Mouse (Mus musculus): Measurements from ENCODE around the gene Pacsin2. TPM values are rescaled to one million over a fixed set of nuclear protein-coding genes. Genes with fewer than 3 reads are reported as not detected.

Pacsin2 gene
- polyA plus RNA-seq, 1 experiment from 2014 or later: 42.5 TPM

DNA sequence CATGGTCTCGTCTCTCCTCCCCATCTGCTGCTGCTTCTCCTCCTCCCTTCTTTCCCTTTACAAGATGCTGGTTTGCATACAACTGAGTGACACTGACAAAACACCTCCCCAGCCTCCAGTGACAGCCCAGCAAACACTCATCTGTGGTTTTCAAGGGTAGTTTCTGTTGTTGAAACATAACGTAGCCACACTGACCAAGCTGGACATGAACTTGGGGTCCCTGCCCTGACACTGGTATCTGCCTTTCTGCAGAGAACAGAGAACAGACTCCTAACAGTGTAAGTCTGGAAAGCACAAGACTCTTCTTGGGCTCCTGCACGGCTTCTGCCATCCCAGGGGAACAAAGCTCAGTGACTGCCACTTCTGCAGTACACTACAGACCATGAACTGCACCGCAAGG lies 29.7 kb downstream of the Pacsin2 start:
- no peak overlapping the region for H3K9ac ChIP-seq (ENCODE audit: low read length)
- H3K4me3 ChIP-seq (ENCODE audit: low read depth, low read length): no peak overlapping the region
- ATAC-seq (ENCODE audit: low FRiP score, low TSS enrichment): no peak
- 0 out of 2 replicates have a peak, but pooled peaks cover 6% of the 10 kb centered on the region for H3K4me1 ChIP-seq (replicated peaks; ENCODE audit: control insufficient read depth, insufficient read depth)
- WGBS: 75% methylated on average over 4 of the region's 4 CpGs
- no peak overlapping the region for H3K4me2 ChIP-seq (replicated peaks; ENCODE audit: low read depth)
- TF ChIP-seq CTCF (IDR thresholded peaks at IDR 0.05; ENCODE audit: low read depth) (no peak), EP300 (optimal IDR thresholded peaks at IDR 0.05) (no peak)
- no peak for DNase-seq (ENCODE audit: low spot score)
- H3K36me3 ChIP-seq (ENCODE audit: control insufficient read depth, insufficient read depth, low read length): no peaks in the 10 kb centered on the region
- peak overlapping the region; percentile 63; the same call in 1 of the 2 replicates for H3K27ac ChIP-seq (replicated peaks)
- no peaks in the 10 kb centered on the region for H3K27me3 ChIP-seq (ENCODE audit: control insufficient read depth, insufficient read depth, low read length)
- H3K9me3 ChIP-seq (ENCODE audit: control insufficient read depth, low read length): no peaks in the 10 kb centered on the region

DNA sequence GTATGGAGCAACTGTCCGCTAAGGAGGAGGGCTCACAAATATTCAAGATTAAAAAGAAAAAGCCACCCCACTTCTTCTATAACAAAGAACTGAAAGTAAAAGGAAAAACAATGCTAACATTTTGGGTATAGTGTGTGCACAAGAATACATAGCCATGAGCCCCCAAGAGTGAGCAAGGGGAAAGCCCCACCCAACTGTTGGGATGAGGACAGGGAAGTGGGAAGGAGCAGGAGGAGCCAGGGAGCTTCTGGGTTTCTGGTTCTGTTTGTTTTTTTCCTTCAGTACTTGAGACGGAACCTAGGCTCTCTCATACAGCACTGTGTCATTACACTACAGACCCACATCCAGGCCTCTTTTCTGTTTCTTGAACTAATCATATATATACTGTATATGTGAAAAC lies 31.1 kb downstream of the Pacsin2 start:
- H3K27ac ChIP-seq (replicated peaks): peak overlapping the region; percentile 83
- no peaks in the 10 kb centered on the region for H3K36me3 ChIP-seq (ENCODE audit: control insufficient read depth, insufficient read depth, low read length)
- H3K4me3 ChIP-seq (ENCODE audit: low read depth, low read length): no peak overlapping the region
- TF ChIP-seq EP300 (optimal IDR thresholded peaks at IDR 0.05) (no peak), CTCF (IDR thresholded peaks at IDR 0.05; ENCODE audit: low read depth) (no peak)
- H3K4me1 ChIP-seq (replicated peaks; ENCODE audit: control insufficient read depth, insufficient read depth): peaks cover 9% of the 10 kb centered on the region; the same call in 1 of the 2 replicates
- H3K4me2 ChIP-seq (replicated peaks; ENCODE audit: low read depth): 0 out of 2 replicates have a peak overlapping the region, but pooled peaks have one; percentile 43
- no peak for DNase-seq (ENCODE audit: low spot score)
- no peaks in the 10 kb centered on the region for H3K27me3 ChIP-seq (ENCODE audit: control insufficient read depth, insufficient read depth, low read length)
- H3K9ac ChIP-seq (ENCODE audit: low read length): no peak overlapping the region
- ATAC-seq (ENCODE audit: low FRiP score, low TSS enrichment): no peak
- no peaks in the 10 kb centered on the region for H3K9me3 ChIP-seq (ENCODE audit: control insufficient read depth, low read length)
- 70% methylated on average over 2 of the region's 2 CpGs for WGBS

DNA sequence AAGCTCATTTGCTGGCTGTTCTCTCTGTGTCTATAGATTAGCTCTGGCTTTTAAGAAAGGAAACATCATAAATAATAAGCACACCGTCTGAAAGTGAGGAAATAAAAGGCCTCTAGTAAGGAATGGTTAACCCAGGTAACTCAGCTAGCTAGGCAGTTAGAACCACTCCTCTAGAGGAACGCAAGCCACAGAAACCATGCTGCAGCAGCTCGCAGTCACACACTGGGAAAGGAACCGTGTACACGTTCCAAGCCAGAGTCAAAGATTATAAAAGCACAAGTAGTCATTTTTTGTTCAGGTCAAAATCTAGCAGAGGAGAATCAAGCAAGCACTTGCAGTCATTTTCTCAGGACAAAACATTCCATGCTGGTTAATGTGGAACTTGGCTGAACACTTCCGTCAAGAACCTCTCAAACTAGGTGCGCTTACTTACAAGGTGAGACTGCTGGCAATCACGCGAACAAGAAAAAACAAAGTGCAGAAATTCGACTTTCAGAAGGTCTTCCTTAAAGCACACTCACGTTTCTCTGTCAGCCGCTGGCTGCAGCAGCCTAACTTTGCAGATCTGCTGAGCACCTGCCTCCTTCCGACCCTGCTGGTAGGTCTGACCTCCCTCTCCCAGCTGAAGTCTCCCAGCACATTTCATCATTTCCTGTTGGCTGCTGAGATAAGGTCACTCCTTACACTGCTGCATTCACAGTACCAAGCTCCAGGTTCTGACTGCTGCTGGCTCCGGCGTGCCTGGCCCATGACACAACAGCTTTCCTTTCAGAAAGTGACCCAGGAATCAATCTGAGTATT lies 32.0 kb downstream of the Pacsin2 start:
- H3K27ac ChIP-seq (replicated peaks): peak overlapping the region; percentile 83
- no peaks in the 10 kb centered on the region for H3K36me3 ChIP-seq (ENCODE audit: control insufficient read depth, insufficient read depth, low read length)
- peak overlapping the region; percentile 23; the same call in 1 of the 2 replicates for H3K9ac ChIP-seq (ENCODE audit: low read length)
- H3K4me2 ChIP-seq (replicated peaks; ENCODE audit: low read depth): peak overlapping the region; percentile 43
- H3K27me3 ChIP-seq (ENCODE audit: control insufficient read depth, insufficient read depth, low read length): no peaks in the 10 kb centered on the region
- peak overlapping the region; percentile 23; the same call in 1 of the 2 replicates for H3K4me3 ChIP-seq (ENCODE audit: low read depth, low read length)
- TF ChIP-seq CTCF (IDR thresholded peaks at IDR 0.05; ENCODE audit: low read depth) (0 out of 2 replicates have a peak, but pooled peaks have one; percentile 15), EP300 (optimal IDR thresholded peaks at IDR 0.05) (no peak)
- 19% methylated on average over 15 of the region's 15 CpGs for WGBS
- ATAC-seq (ENCODE audit: low FRiP score, low TSS enrichment) (peak; percentile 91), DNase-seq (ENCODE audit: low spot score) (peak; percentile 67)
- no peaks in the 10 kb centered on the region for H3K9me3 ChIP-seq (ENCODE audit: control insufficient read depth, low read length)
- peaks cover 9% of the 10 kb centered on the region; the same call in 1 of the 2 replicates for H3K4me1 ChIP-seq (replicated peaks; ENCODE audit: control insufficient read depth, insufficient read depth)

- no peak for DNase-seq (ENCODE audit: low spot score)
- H3K4me2 ChIP-seq (replicated peaks; ENCODE audit: low read depth): no peak overlapping the region
Observed at GRCm38 (mm10) chr15:83430986-83431763, 33.2 kb downstream of the Pacsin2 start.

DNA sequence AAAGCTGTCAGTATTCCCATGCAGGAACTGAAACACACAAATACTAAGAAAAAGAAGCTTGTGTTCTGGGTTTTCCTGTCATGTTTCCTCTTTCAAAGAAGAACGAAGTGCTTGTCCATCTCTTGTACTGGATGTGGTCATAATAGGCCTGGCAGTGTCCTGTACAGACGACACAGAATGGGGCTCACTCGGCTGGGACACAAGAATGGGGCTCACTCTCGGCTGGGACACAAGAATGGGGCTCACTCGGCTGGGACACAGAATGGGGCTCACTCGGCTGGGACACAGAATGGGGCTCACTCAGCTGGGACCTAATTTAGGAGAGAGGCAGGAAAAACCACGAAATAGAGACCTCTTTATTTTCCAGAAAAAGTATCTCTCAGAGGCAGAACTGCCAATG lies 34.0 kb downstream of the Pacsin2 start:
- DNase-seq (ENCODE audit: low spot score): no peak
- 78% methylated on average over 7 of the region's 7 CpGs for WGBS
- ATAC-seq (ENCODE audit: low FRiP score, low TSS enrichment): no peak
- no peaks in the 10 kb centered on the region for H3K9me3 ChIP-seq (ENCODE audit: control insufficient read depth, low read length)
- no peak overlapping the region for H3K9ac ChIP-seq (ENCODE audit: low read length)
- no peaks in the 10 kb centered on the region for H3K27me3 ChIP-seq (ENCODE audit: control insufficient read depth, insufficient read depth, low read length)
- no peak overlapping the region for H3K27ac ChIP-seq (replicated peaks)
- no peaks in the 10 kb centered on the region for H3K36me3 ChIP-seq (ENCODE audit: control insufficient read depth, insufficient read depth, low read length)
- no peak overlapping the region for H3K4me2 ChIP-seq (replicated peaks; ENCODE audit: low read depth)
- TF ChIP-seq EP300 (optimal IDR thresholded peaks at IDR 0.05): no peak
- no peak overlapping the region for H3K4me3 ChIP-seq (ENCODE audit: low read depth, low read length)
- H3K4me1 ChIP-seq (replicated peaks; ENCODE audit: control insufficient read depth, insufficient read depth): peaks cover 9% of the 10 kb centered on the region; the same call in 1 of the 2 replicates

More at GRCm38 (mm10) chr15:83430986-83431763, 33.2 kb downstream of the Pacsin2 start:
- TF ChIP-seq EP300 (optimal IDR thresholded peaks at IDR 0.05) (no peak), CTCF (IDR thresholded peaks at IDR 0.05; ENCODE audit: low read depth) (no peak)
- Histone ChIP-seq H3K9me3 (ENCODE audit: control insufficient read depth, low read length) (no peaks in the 10 kb centered on the region), H3K4me1 (replicated peaks; ENCODE audit: control insufficient read depth, insufficient read depth) (peaks cover 9% of the 10 kb centered on the region; the same call in 1 of the 2 replicates), H3K27ac (replicated peaks) (peak overlapping the region; percentile 83; the same call in 1 of the 2 replicates), H3K9ac (ENCODE audit: low read length) (no peak overlapping the region), H3K4me3 (ENCODE audit: low read depth, low read length) (no peak overlapping the region), H3K36me3 (ENCODE audit: control insufficient read depth, insufficient read depth, low read length) (no peaks in the 10 kb centered on the region), H3K27me3 (ENCODE audit: control insufficient read depth, insufficient read depth, low read length) (no peaks in the 10 kb centered on the region)
- no peak for ATAC-seq (ENCODE audit: low FRiP score, low TSS enrichment)
- 77% methylated on average over 14 of the region's 14 CpGs for WGBS
